Comparison of ENCODE assay signal across 31 mouse cellular contexts in the genomic region with DNA sequence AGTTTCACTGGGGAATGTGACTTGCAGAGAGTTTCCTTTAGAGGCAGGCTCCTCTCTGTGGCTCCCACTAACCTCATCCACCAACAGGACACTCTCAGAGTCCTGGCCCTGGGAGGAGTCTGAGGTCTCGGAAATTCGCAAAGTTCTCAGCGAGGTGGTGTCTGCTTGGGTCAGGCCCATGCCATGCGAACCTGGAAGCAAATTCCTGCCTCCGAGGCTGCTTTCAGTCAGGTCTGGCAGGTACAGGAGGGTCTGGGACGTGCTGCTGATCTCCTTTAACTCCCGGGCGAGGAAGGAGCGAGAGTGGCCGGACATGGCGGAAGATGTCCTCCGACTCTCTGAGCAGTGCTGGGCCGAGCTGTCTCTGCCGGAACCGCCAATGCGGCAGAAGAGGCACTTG. TPM values are rescaled to one million over a fixed set of nuclear protein-coding genes. Genes with fewer than 3 reads are reported as not detected.
A peak's percentile ranks its signal among the peaks of the same experiment; 100 is the strongest.
DNase-seq lines count a peak whose midpoint lies in the region; ATAC-seq and TF ChIP-seq lines count a peak whose summit lies in the region.
"Had no signal": no experiment of that assay in that cellular context is flagged by ENCODE, and none has a peak within 500 bp of the region (broad histone marks: within the 10 kb centered on the region; RNA-seq: fewer than 3 reads in every experiment).

No protein-coding gene starts in this region.

- H3K27me3 ChIP-seq in lung, embryonic 14.5 days (ENCODE audit: insufficient read depth, low read length), result no peaks in the 10 kb centered on the region
- H3K27me3 ChIP-seq in lung, postnatal 0 days (replicated peaks; ENCODE audit: insufficient read depth, low read length), result no peaks in the 10 kb centered on the region
- H3K27me3 ChIP-seq in ES-Bruce4 (ENCODE audit: control insufficient read depth, insufficient read depth, low read length, poor library complexity, severe bottlenecking), result no peaks in the 10 kb centered on the region
- H3K27me3 ChIP-seq: heart, embryonic 13.5 days; kidney, embryonic 15.5 days; liver, embryonic 12.5 days had no signal

- peak; percentile 11 for DNase-seq in adrenal gland, adult 2 months
- no peak for DNase-seq in adrenal gland, postnatal 4 days (ENCODE audit: low spot score in 2 of 2)
- no peak for DNase-seq in lung, embryonic 14.5 days
- no peak for DNase-seq in lung, postnatal 0 days (ENCODE audit: low spot score)
- peak; percentile 41 for DNase-seq in ZHBTc4 (ENCODE audit: low read depth, low spot score)
- DNase-seq: adrenal gland, adult 8-10 months; cerebellum, adult 8-10 months; cerebellum, postnatal 36 days; gastrocnemius, adult 2 months; gastrocnemius, postnatal 36 days; heart, adult 2 months; heart, postnatal 10 days; kidney, adult 18-20 months; kidney, postnatal 25 days; left cerebral cortex, postnatal 4 days; liver, postnatal 0 days; lung, postnatal 10 days; retina, postnatal 1 day; right cerebral cortex, postnatal 14 days; thymus, postnatal 14 days had no signal

- H3K4me1 ChIP-seq in lung, embryonic 14.5 days (ENCODE audit: insufficient read depth), result no peaks in the 10 kb centered on the region
- H3K4me1 ChIP-seq in lung, postnatal 0 days (ENCODE audit: insufficient read depth, low read depth, low read length), result 0 out of 2 replicates have a peak, but pooled peaks cover 2% of the 10 kb centered on the region
- H3K4me1 ChIP-seq in ES-Bruce4 (ENCODE audit: control insufficient read depth, insufficient read depth, low read length), result no peaks in the 10 kb centered on the region
- H3K4me1 ChIP-seq: neural tube, embryonic 13.5 days had no signal

- ATAC-seq in lung, embryonic 14.5 days (ENCODE audit: insufficient read depth), result peak; percentile 14; the same call in 1 of the 2 replicates
- no peak for ATAC-seq in lung, postnatal 0 days
- no peak for ATAC-seq in monocyte, adult 5-6 weeks (replicated peaks; ENCODE audit: insufficient number of reproducible peaks, low FRiP score, low TSS enrichment, poor library complexity, severe bottlenecking)
- ATAC-seq: forebrain, embryonic 16.5 days had no signal

- no peak overlapping the region for H3K9ac ChIP-seq in lung, embryonic 14.5 days
- H3K9ac ChIP-seq in lung, postnatal 0 days (replicated peaks; ENCODE audit: low read depth), result no peak overlapping the region
- peak overlapping the region; percentile 9; the same call in 1 of the 2 replicates for H3K9ac ChIP-seq in ES-Bruce4 (ENCODE audit: low read depth, poor library complexity, severe bottlenecking)
- H3K9ac ChIP-seq: heart, embryonic 13.5 days; hindbrain, embryonic 14.5 days; kidney, embryonic 15.5 days; liver, embryonic 12.5 days; liver, postnatal 0 days; neural tube, embryonic 13.5 days had no signal

- WGBS in lung, embryonic 14.5 days, result 81% methylated on average over 16 of the region's 16 CpGs
- WGBS in lung, postnatal 0 days, result 78% methylated on average over 16 of the region's 16 CpGs

- no peak for TF ChIP-seq POLR2A in ES-Bruce4 (IDR thresholded peaks at IDR 0.05; ENCODE audit: insufficient read depth, low read length)

- no peak overlapping the region for H3K27ac ChIP-seq in lung, embryonic 14.5 days (ENCODE audit: low read depth)
- H3K27ac ChIP-seq in lung, postnatal 0 days (ENCODE audit: low read length), result no peak overlapping the region
- no peak overlapping the region for H3K27ac ChIP-seq in ES-Bruce4 (ENCODE audit: insufficient read depth, low read length)
- H3K27ac ChIP-seq: gastrocnemius, adult 2 months; heart, adult 2 months; heart, embryonic 13.5 days; hindbrain, embryonic 14.5 days; kidney, embryonic 15.5 days; liver, embryonic 12.5 days; macrophage; neural tube, embryonic 13.5 days had no signal

- no peak for TF ChIP-seq CTCF in lung, embryonic 14.5 days (IDR thresholded peaks at IDR 0.05; ENCODE audit: low read depth)
- no peak for TF ChIP-seq CTCF in lung, postnatal 0 days (IDR thresholded peaks at IDR 0.05)
- no peak for TF ChIP-seq CTCF in ES-Bruce4 (IDR thresholded peaks at IDR 0.05; ENCODE audit: low read depth, low read length)

- H3K36me3 ChIP-seq in lung, embryonic 14.5 days (ENCODE audit: insufficient read depth), result no peaks in the 10 kb centered on the region
- no peaks in the 10 kb centered on the region for H3K36me3 ChIP-seq in lung, postnatal 0 days (ENCODE audit: insufficient read depth, low read length)
- H3K36me3 ChIP-seq in ES-Bruce4 (ENCODE audit: control insufficient read depth, insufficient read depth, low read length, poor library complexity, severe bottlenecking), result no peaks in the 10 kb centered on the region
- H3K36me3 ChIP-seq: heart, embryonic 13.5 days; kidney, embryonic 15.5 days; neural tube, embryonic 13.5 days had no signal

- no peak overlapping the region for H3K4me2 ChIP-seq in lung, embryonic 14.5 days
- H3K4me2 ChIP-seq in lung, postnatal 0 days (replicated peaks; ENCODE audit: low read depth, low read length), result no peak overlapping the region
- H3K4me2 ChIP-seq: hindbrain, embryonic 14.5 days; kidney, embryonic 15.5 days; midbrain, embryonic 11.5 days; neural tube, embryonic 13.5 days had no signal

- no peak for TF ChIP-seq EP300 in lung, postnatal 0 days (IDR thresholded peaks at IDR 0.05)
- no peak for TF ChIP-seq EP300 in ES-Bruce4 (IDR thresholded peaks at IDR 0.05; ENCODE audit: insufficient read depth, low read depth, low read length)

- H3K9me3 ChIP-seq in lung, embryonic 14.5 days (ENCODE audit: low read depth, low read length), result no peaks in the 10 kb centered on the region
- no peaks in the 10 kb centered on the region for H3K9me3 ChIP-seq in lung, postnatal 0 days (ENCODE audit: low read length)
- H3K9me3 ChIP-seq in ES-Bruce4 (replicated peaks; ENCODE audit: control insufficient read depth, insufficient read depth, low read length, poor library complexity, severe bottlenecking), result no peaks in the 10 kb centered on the region
- H3K9me3 ChIP-seq: heart, embryonic 13.5 days; kidney, embryonic 15.5 days; liver, embryonic 12.5 days; neural tube, embryonic 13.5 days had no signal

- H3K4me3 ChIP-seq in lung, embryonic 14.5 days (ENCODE audit: low read depth, low read length), result no peak overlapping the region
- no peak overlapping the region for H3K4me3 ChIP-seq in lung, postnatal 0 days (ENCODE audit: low read depth, low read length)
- H3K4me3 ChIP-seq in ES-Bruce4 (ENCODE audit: low read depth, low read length), result peak overlapping the region; percentile 47
- H3K4me3 ChIP-seq: erythroblast, embryonic 14.5 days; heart, embryonic 13.5 days; kidney, embryonic 15.5 days; liver, embryonic 12.5 days; neural tube, embryonic 13.5 days had no signal

RNA-seq across cellular contexts. Expression of a gene that starts 9.3 kb away (rescaled TPM):
- total RNA-seq in adrenal gland, adult 2 months (2021), result 1 to 10 TPM; 1.2 to 1.3 TPM
- polyA plus RNA-seq in adrenal gland, adult 2 months (2012; rRNA removed), result 4.4 and 5.5 TPM in 2 replicates
- total RNA-seq in adrenal gland, postnatal 4 days (2021), result 1 to 10 TPM; 2.0 to 3.1 TPM
- polyA plus RNA-seq in lung, embryonic 14.5 days (2014; fragmentation: Nextera tagmentation; extraction: Ambion mirVana), result 1.0 and 1.8 TPM in 2 replicates
- 4.2 and 4.5 TPM in 2 replicates for polyA plus RNA-seq in lung, postnatal 0 days (2015; fragmentation: Nextera tagmentation; extraction: Ambion mirVana)
- 0.53 and 1.3 TPM in 2 replicates for polyA plus RNA-seq in ES-Bruce4 (2011; ENCODE audit: insufficient read depth, insufficient read length, low read depth, missing spikeins)
- 24.1 to 40.3 TPM (median 24.5 TPM) in 3 replicates for total RNA-seq in monocyte, adult 5-6 weeks (2017)

RNA-seq across cellular contexts. Expression of a gene that starts 49.3 kb away (rescaled TPM):
- total RNA-seq in adrenal gland, adult 2 months (2021), result 10 to 100 TPM; 52.5 to 63.2 TPM
- polyA plus RNA-seq in adrenal gland, adult 2 months (2012; rRNA removed), result 0.66 and 1.2 TPM in 2 replicates
- 10 to 100 TPM; 47.3 to 55.2 TPM for total RNA-seq in adrenal gland, postnatal 4 days (2021)
- 41.9 and 44.6 TPM in 2 replicates for polyA plus RNA-seq in lung, embryonic 14.5 days (2014; fragmentation: Nextera tagmentation; extraction: Ambion mirVana)
- polyA plus RNA-seq in lung, postnatal 0 days (2015; fragmentation: Nextera tagmentation; extraction: Ambion mirVana), result 35.4 and 35.9 TPM in 2 replicates
- 22.8 and 29.6 TPM in 2 replicates for polyA plus RNA-seq in ES-Bruce4 (2011; ENCODE audit: insufficient read depth, insufficient read length, low read depth, missing spikeins)
- 22.5 to 48.1 TPM (median 41.8 TPM) in 3 replicates for total RNA-seq in monocyte, adult 5-6 weeks (2017)

Comparison
In these comparisons a context has a peak if more than half of its experiments do, and no peak if none do; other contexts are left out.
1. DNase-seq: peak in adrenal gland, adult 2 months (single experiment) and ZHBTc4 (single experiment); none in adrenal gland, postnatal 4 days (0 of 2), lung, embryonic 14.5 days (single experiment) and lung, postnatal 0 days (single experiment).
2. RNA of a gene that starts 49.3 kb away (polyA plus RNA-seq): 41.9 to 44.6 TPM in lung, embryonic 14.5 days, 35.4 to 35.9 TPM in lung, postnatal 0 days and 22.8 to 29.6 TPM in ES-Bruce4; 0.66 to 1.2 TPM in adrenal gland, adult 2 months; every median in the first group is over 10 times any median in the second.